Mouse (Mus musculus): Measurements from ENCODE around the gene Ccl28.
A peak's percentile ranks its signal among the peaks of the same experiment; 100 is the strongest.
"Not testable (repeated sequence)": the region's sequence is repeated elsewhere in the genome, so short reads cannot be mapped to it uniquely, and the experiment has no call there.

The Ccl28 gene

GRCm38 (mm10) chr13:119623634-119624033, at the start of gene Ccl28:
Ccl28 (plus strand) TSS chr13:119623819.
- no peak for DNase-seq (ENCODE audit: low spot score in 2 of 2)

DNA sequence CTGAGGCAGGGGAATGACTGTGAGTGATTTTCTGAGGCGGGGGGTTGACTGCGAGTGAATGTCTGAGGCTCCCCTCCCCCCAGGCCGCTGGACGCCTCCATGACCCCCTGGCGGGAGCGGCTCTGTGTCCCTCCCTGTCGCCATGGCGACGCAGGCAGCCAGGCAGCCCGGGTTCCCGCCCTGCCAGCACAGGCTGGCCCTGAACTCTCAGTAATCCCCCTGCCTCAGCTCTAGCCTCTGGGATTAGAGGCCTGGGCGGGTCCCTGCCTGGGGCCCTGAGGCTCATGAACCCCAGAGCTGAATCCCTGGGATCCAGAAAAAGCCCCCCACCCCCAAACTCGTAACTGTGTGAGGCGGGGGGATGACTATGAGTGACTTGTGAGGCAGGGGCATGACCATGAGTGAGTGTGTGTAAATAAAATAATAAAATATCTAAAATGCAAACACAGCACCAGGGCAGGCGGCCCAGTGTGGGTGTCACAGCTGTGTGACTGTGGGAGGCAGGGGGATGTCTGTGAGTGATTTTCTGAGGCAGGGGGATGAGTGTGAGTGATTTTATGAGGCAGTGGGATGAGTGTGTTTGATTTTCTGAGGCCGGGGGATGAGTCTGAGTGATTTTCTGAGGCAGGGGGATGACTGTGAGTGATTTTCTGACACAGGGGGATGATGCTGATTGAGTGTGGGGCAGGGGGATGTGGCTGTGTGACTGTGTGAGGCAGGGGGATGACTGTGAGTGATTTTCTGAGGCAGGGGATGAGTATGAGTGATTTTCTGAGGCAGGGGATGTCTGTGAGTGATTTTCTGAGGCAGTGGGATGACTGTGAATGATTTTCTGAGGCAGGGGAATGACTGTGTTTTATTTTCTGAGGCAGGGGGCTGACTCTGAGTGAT, 27.1 kb upstream of the Ccl28 start:
- DNase-seq (ENCODE audit: low spot score in 2 of 2): not testable (repeated sequence)

- DNase-seq (ENCODE audit: low spot score in 2 of 2): not testable (repeated sequence)
Observed at GRCm38 (mm10) chr13:119598466-119598865, 25.2 kb upstream of the Ccl28 start.

GRCm38 (mm10) chr13:119599066-119599465, 24.6 kb upstream of the Ccl28 start:
- not testable (repeated sequence) for DNase-seq (ENCODE audit: low spot score in 2 of 2)

GRCm38 (mm10) chr13:119599498-119599897, 24.1 kb upstream of the Ccl28 start:
- not testable (repeated sequence) for DNase-seq (ENCODE audit: low spot score in 2 of 2)

DNA sequence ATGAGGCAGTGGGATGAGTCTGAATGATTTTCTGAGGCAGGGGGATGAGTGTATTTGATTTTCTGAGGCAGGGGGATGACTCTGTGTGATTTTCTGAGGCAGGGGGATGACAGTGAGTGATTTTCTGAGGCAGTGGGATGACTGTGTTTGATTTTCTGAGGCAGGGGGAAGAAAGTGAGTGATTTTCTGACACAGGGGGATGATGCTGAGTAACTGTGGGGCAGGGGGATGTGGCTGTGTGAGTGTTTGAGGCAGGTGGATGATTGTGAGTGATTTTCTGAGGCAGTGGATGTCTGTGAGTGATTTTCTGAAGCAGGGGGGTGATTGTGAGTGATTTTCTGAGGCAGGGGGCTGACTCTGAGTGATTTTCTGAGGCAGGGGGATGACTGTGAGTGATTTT, 23.5 kb upstream of the Ccl28 start:
- not testable (repeated sequence) for DNase-seq (ENCODE audit: low spot score in 2 of 2)

DNA sequence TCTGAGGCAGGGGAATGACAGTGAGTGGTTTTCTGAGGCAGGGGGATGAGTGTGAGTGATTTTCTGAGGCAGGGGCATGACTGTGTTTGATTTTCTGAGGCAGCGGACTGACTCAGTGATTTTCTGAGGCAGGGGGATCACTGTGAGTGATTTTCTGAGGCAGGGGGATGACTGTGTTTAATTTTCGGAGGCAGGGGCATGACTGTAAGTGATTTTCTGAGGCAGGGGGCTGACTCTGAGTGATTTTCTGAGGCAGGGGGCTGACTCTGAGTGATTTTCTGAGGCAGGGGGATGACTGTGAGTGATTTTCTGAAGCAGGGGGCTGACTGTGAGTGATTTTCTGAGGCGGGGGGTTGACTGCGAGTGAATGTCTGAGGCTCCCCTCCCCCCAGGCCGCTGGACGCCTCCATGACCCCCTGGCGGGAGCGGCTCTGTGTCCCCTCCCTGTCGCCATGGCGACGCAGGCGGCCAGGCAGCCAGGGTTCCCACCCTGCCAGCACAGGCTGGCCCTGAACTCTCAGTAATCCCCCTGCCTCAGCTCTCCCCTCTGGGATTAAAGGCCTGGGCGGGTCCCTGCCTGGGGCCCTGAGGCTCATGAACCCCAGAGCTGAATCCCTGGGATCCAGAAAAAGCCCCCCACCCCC, 20.8 kb upstream of the Ccl28 start:
- DNase-seq (ENCODE audit: low spot score in 2 of 2): not testable (repeated sequence)

DNA sequence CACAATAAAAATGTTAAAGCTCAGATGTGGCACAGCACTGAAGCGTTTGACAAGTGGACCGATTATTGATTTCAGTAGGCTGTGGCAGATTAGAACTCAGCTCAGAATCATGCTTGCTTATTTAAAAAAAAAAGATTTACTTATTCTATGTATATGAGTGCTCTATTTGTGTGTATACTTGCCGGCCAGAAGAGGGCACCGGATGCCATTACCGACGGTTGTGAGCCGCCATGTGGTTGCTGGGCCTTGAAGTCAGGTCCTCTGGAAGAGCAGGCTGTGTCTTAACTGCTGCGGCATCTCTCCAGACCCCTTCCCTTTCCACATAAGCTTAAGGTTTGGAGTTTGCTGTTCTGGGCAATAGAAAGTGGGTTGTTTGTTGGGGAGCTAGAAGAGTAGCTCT, 19.7 kb upstream of the Ccl28 start:
- DNase-seq (ENCODE audit: low spot score in 2 of 2): not testable (repeated sequence)

DNA sequence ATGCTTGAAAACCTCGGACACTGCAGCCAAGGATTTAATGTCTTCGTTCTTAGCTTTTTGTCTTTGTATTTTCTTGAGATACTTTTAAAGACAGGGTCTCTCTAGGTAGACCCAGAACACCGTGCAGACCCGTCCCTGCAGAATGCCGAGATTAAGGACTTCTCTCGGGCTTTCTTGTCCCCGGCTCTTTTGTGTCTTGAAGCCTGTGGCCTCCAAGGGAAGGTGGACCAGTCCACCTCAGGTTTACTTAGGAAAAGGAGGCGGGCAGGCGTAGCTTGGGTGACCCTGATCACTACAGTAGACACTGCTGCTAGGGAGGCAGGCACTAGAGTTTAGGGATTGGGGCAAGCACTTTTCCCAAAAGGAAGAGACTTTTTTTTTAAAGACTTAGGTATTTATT, 19.3 kb upstream of the Ccl28 start:
- not testable (repeated sequence) for DNase-seq (ENCODE audit: low spot score in 2 of 2)

- DNase-seq (ENCODE audit: low spot score in 2 of 2): no peak
Observed at GRCm38 (mm10) chr13:119618841-119619240, 4.8 kb upstream of the Ccl28 start.

- no peak for DNase-seq (ENCODE audit: low spot score in 2 of 2)
Observed at GRCm38 (mm10) chr13:119619735-119620134, 3.9 kb upstream of the Ccl28 start.

- not testable (repeated sequence) for DNase-seq (ENCODE audit: low spot score in 2 of 2)
Observed at GRCm38 (mm10) chr13:119625952-119626351, 2.3 kb downstream of the Ccl28 start.

DNA sequence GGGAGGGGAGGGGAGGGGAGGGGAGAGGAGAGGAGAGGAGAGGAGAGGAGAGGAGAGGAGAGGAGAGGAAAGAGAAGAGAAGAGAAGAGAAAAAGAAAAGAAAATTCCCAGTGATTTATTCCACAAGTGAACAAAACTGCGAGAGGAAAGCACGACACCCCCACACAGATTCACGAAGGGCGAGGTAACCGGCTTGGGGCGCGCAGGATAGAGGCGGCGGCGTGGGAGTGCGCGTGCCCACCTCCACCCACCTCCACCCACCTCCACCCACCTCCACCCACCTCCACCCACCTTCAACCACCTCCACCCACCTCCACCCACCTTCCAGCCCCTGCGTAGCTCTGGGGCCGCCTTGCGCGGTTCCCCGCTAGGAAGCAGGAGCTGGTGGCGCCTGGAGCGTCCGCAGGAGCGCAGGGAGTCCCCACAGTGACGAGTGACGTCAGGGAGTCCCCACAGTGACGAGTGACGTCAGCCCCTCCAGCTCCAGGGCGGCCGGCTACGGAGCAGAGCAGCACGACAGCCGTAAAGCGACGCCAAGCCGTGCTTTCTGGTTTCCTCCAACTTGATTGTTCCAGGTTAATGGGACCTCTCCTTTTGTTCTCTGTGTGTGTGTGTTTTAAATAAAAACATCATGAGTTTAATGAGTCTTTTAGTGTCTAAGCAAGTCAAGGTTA, 8.0 kb downstream of the Ccl28 start:
- peak; percentile 51 to 57 for DNase-seq (ENCODE audit: low spot score in 2 of 2)

GRCm38 (mm10) chr13:119632156-119632548, 8.5 kb downstream of the Ccl28 start:
- DNase-seq (ENCODE audit: low spot score in 2 of 2): no peak

- DNase-seq (ENCODE audit: low spot score in 2 of 2): no peak
Observed at GRCm38 (mm10) chr13:119635496-119635895, 11.9 kb downstream of the Ccl28 start.

DNA sequence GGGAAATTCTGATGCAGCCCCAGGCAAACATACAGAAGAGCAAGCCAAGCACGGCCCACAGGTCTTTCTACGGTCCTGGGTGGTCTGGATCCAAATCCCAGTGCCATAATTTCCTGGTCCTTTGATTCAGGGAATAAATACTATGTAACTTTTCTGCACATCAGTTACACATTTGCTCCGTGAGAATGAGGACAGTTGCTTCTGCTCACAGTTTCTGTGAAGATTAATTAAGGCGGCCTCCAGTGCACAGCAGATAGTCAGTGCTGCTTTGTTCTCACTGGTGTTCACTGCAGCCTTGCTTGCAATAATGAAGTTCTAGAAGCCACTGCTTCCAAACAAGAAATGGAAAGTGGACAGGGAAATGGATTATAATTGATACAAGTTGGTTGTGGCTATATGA, 14.2 kb downstream of the Ccl28 start:
- no peak for DNase-seq (ENCODE audit: low spot score in 2 of 2)

DNA sequence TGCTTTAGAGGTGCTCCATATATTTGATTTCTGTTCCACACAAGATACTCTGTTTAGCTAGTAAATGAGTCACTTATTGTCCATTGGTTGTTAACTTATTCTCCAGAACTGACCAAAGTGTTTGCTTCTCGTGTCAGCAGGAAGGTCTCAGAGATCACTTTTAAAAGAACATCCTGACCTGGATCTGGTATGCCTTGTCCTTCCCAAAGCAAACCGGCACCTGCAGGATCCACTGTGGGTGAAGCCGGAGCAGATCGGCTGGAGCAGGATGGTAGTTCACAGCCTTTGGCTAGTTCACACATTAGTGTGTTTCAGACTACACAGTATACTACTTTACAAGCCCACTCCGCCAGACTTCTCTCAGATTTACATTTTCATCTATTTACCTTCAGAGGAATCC, 14.8 kb downstream of the Ccl28 start:
- DNase-seq (ENCODE audit: low spot score in 2 of 2): no peak

- no peak for DNase-seq (ENCODE audit: low spot score in 2 of 2)
Observed at GRCm38 (mm10) chr13:119639302-119639701, 15.7 kb downstream of the Ccl28 start.

- DNase-seq (ENCODE audit: low spot score in 2 of 2): no peak
Observed at GRCm38 (mm10) chr13:119640504-119640903, 16.9 kb downstream of the Ccl28 start.

DNA sequence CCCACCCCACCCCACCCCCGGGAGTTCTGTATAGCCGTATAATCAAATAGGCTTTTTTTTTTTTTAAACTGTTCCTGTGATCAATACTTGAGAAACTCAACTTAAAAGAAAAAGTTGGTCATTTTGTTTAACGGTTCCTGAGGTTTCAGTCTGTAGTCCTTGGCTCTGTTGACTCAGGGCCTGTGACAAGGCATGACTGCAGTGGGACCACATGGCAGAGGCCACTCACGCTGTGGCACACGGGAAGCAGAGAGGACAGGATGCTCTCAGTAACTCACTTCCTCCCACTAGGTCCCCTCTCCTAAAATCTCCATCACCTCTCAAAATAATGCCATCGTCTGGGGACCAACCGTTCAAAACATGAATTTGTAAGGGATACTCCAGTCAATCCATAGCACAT, 17.5 kb downstream of the Ccl28 start:
- no peak for DNase-seq (ENCODE audit: low spot score in 2 of 2)

DNA sequence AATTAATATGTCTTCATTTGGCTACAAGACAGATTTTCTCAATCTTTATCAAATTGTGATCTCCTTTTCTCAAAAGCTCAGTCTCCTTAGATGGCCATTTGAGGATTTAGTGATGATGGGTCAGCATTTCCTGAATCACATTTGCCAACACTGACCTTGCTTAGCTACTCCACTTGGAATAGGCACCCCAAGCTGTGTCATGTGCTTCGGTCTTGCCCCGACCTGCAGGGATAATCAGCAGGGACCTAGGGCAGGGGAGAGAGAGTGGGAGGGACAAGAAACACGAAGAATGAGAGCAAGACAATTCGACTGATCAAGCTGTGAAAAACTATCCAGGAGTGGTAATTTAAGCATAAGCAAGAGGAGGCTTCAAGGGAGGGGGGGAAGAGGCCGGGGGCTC, 21.1 kb downstream of the Ccl28 start:
- DNase-seq (ENCODE audit: low spot score in 2 of 2): no peak

DNA sequence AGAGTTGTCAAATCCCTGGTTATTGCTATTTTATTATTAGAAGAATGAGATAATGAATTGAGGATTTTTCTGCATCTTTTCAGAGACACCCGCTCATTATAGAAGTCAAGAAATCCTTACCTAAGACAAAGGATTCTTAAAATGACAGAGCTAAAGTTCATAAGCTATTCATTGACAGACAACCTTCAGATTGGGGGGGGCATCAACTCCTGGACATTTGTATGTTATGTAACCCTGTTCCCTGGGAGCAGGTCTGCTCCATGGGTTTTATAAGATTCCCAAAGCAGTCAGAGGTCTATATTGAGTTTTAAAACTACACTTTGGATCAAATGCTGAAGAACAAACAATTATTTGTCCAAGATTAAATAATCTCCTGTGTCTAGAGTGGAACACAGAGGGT, 22.9 kb downstream of the Ccl28 start:
- DNase-seq (ENCODE audit: low spot score in 2 of 2): no peak

Data from frontal cortex, postnatal 25 days (tissue).